Mouse (Mus musculus) hindbrain, postnatal 0 days (tissue): ENCODE measurements around the gene Tagln2. TPM values are rescaled to one million over a fixed set of nuclear protein-coding genes. Genes with fewer than 3 reads are reported as not detected.
A peak's percentile ranks its signal among the peaks of the same experiment; 100 is the strongest.

Experiments used
- ATAC-seq: fragments of 200-750 bp; cut with Nextera tagmentation; 2 replicates; pipeline ENCODE4 v1.8.0; 2017; ENCODE audit warnings: mild to moderate bottlenecking, moderate TSS enrichment, moderate library complexity
- DNase-seq: peaks from one replicate; pipeline ENCODE4 v3.0.0-alpha.2; 2015; ENCODE audit warnings: low spot score
- H3K27ac ChIP-seq: fragments of 300-500 bp; sonication (generic); 2 replicates; pipeline ENCODE4 v1.5.1; 2014; ENCODE audit warnings: mild to moderate bottlenecking
- H3K27me3 ChIP-seq: fragments of 300-500 bp; sonication (generic); 2 replicates; pipeline ENCODE4 v1.6.1; 2014; ENCODE audit warnings: low read length, mixed read lengths; ENCODE audit not compliant: insufficient read depth
- H3K36me3 ChIP-seq: fragments of 300-500 bp; sonication (generic); 2 replicates; pipeline ENCODE4 v1.6.1; 2014; ENCODE audit warnings: low read length, mixed read lengths; ENCODE audit not compliant: insufficient read depth
- H3K4me1 ChIP-seq: fragments of 300-500 bp; sonication (generic); 2 replicates; pipeline ENCODE4 v1.6.1; 2014; ENCODE audit warnings: antibody characterized with exemption, low read length, mixed read lengths; ENCODE audit not compliant: insufficient read depth
- H3K4me2 ChIP-seq: fragments of 300-500 bp; sonication (generic); 2 replicates; pipeline ENCODE4 v1.6.1; 2014; ENCODE audit warnings: low read depth, mild to moderate bottlenecking, low read length, moderate library complexity, mixed read lengths
- H3K4me3 ChIP-seq: fragments of 300-500 bp; sonication (generic); 2 replicates; pipeline ENCODE4 v1.5.1; 2014; ENCODE audit warnings: low read length
- H3K9ac ChIP-seq: fragments of 300-500 bp; sonication (generic); replicated peaks from 2 replicates; pipeline ENCODE4 v1.6.1; 2014; ENCODE audit warnings: mild to moderate bottlenecking, low read length, moderate library complexity, mixed read lengths
- H3K9me3 ChIP-seq: fragments of 300-500 bp; sonication (generic); 2 replicates; pipeline ENCODE4 v1.6.1; 2016; ENCODE audit warnings: low read length, mixed read lengths
- CTCF ChIP-seq: IDR thresholded peaks from 2 replicates; pipeline ENCODE4 v1.5.1; 2016; ENCODE audit warnings: antibody characterized with exemption, control low read depth, low read depth
- WGBS: fragments of 180-500 bp; shearing (Covaris S2); extraction: QIAGEN DNeasy Blood & Tissue Kit; methylation state at CpG from one replicate; pipeline ENCODE4 v1.1.7; 2014; 5-methylcytosine and 5-hydroxymethylcytosine counted together
- polyA plus RNA-seq: library from polyadenylated mRNA; unstranded; fragments of >200 nt; fragmentation: Nextera tagmentation; extraction: Ambion mirVana; gene quantifications from 2 replicates; pipeline ENCODE4 v1.2.1, GENCODE M21; 2015
- total RNA-seq: library from RNA; depleted of rRNA; stranded (reverse); fragments of >200 nt; gene quantifications from 2 replicates; pipeline ENCODE4 v1.2.3, GENCODE M21; 2014

Gene Tagln2
- total and polyA plus RNA-seq, 2 experiments from 2014 or later = 45.1 to 59.2 TPM

- TF ChIP-seq CTCF = no peak
- 48% methylated on average over 2 of the region's 2 CpGs for WGBS
- Histone ChIP-seq H3K9ac (no peak overlapping the region), H3K4me1 (peaks cover 4% of the 10 kb centered on the region), H3K27ac (no peak overlapping the region), H3K9me3 (no peaks in the 10 kb centered on the region), H3K36me3 (no peaks in the 10 kb centered on the region; the same call in 1 of the 2 replicates), H3K27me3 (no peaks in the 10 kb centered on the region), H3K4me3 (no peak overlapping the region), H3K4me2 (no peak overlapping the region)
- ATAC-seq (no peak), DNase-seq (no peak)
Measured at GRCm38 (mm10) chr1:172508172-172508571, 8.3 kb downstream of the Tagln2 start.

DNA sequence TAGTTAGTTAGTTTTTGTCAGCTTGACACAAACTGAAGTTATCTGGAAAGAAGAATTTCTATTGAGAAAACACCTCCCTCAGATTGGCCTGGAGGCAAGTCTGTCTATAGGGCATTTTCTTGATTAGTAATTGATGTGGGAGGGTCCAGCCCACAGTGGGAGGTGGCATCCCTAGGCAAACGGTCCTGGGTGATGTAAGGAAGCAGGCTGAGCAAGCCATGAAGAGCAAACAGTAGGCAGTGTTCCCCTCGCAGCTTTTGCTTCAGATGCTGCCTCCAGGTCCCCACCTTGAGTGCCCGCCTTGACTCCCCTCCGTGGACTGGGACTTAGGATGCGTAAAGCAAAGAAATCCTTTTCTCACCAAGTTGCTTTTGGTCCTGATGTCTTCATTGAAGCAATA, 9.4 kb downstream of the Tagln2 start:
- no peak overlapping the region for H3K4me2 ChIP-seq
- no peak overlapping the region for H3K4me3 ChIP-seq
- no peak overlapping the region for H3K9ac ChIP-seq
- H3K27ac ChIP-seq = no peak overlapping the region
- WGBS = 75% methylated on average over 5 of the region's 5 CpGs
- no peaks in the 10 kb centered on the region for H3K9me3 ChIP-seq
- TF ChIP-seq CTCF = no peak
- ATAC-seq = no peak
- H3K36me3 ChIP-seq = no peaks in the 10 kb centered on the region; the same call in 1 of the 2 replicates
- no peaks in the 10 kb centered on the region for H3K27me3 ChIP-seq
- H3K4me1 ChIP-seq = no peaks in the 10 kb centered on the region; the same call in none of the 2 replicates
- DNase-seq = no peak

- DNase-seq (no peak), ATAC-seq (no peak)
- no peak for TF ChIP-seq CTCF
- no peaks in the 10 kb centered on the region; the same call in none of the 2 replicates for H3K4me1 ChIP-seq
- H3K4me3 ChIP-seq = no peak overlapping the region
- no peaks in the 10 kb centered on the region for H3K9me3 ChIP-seq
- H3K4me2 ChIP-seq = no peak overlapping the region
- no peak overlapping the region for H3K9ac ChIP-seq
- H3K27ac ChIP-seq = no peak overlapping the region
- no peaks in the 10 kb centered on the region for H3K27me3 ChIP-seq
- WGBS = 51% methylated on average over 8 of the region's 8 CpGs
- H3K36me3 ChIP-seq = no peaks in the 10 kb centered on the region; the same call in 1 of the 2 replicates
Measured at GRCm38 (mm10) chr1:172509983-172510382, 10.1 kb downstream of the Tagln2 start.

DNA sequence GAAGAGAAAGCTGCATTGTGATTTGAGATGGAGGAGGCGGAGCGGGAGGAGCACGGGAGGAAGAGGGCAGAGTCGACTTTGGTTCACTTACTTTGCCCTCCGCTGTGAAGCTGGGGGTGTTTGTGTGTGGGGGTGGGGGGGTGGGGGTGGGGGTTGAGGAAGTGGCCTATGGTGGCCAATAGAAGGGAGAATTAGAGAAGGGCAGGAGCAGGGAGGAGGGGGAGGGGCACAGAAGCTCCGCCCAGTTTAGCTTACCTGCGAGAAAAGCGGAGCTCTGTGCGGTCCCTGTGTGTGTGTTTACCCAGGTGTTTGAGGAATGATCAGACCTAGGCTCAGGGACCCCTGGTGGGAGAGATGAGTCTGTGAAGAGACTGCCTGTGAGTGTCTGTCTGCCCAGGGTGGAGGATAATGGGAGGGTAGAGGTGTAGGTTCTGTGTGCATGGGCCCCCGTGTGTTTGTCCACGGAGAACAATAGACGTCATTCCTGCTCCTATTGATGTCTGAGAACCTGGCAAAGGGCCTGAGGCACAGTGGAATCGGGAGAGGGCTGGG, 10.7 kb downstream of the Tagln2 start:
- H3K9ac ChIP-seq = no peak overlapping the region
- no peaks in the 10 kb centered on the region for H3K27me3 ChIP-seq
- ATAC-seq (0 out of 2 replicates have a peak, but pooled peaks have one; percentile 8), DNase-seq (no peak)
- H3K4me1 ChIP-seq = no peaks in the 10 kb centered on the region; the same call in none of the 2 replicates
- no peak overlapping the region for H3K4me2 ChIP-seq
- no peak overlapping the region for H3K4me3 ChIP-seq
- no peak for TF ChIP-seq CTCF
- H3K27ac ChIP-seq = no peak overlapping the region
- no peaks in the 10 kb centered on the region; the same call in 1 of the 2 replicates for H3K36me3 ChIP-seq
- no peaks in the 10 kb centered on the region for H3K9me3 ChIP-seq
- 30% methylated on average over 13 of the region's 13 CpGs for WGBS

DNA sequence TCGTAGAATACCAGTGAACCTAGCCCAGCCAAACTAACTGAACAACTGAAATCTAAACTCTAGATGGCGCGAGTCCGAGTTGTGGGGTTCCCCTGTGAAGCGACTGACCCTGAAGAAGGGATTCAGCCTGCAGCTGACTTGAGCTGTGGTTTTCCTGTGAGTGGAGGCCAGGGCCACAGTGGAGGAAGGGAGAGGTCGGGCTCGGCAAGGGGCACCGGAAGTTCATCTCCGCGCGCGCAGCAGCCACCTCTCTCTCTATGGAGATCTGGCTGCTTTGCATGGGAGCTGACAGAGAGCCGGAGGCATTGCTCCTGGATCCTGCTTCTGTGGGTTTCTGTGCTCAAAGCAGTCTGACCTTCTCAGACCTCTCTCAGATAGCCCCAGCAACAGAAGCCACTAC, 13.1 kb downstream of the Tagln2 start:
- H3K4me3 ChIP-seq = no peak overlapping the region
- H3K4me1 ChIP-seq = no peaks in the 10 kb centered on the region; the same call in none of the 2 replicates
- WGBS = 37% methylated on average over 13 of the region's 13 CpGs
- no peaks in the 10 kb centered on the region; the same call in 1 of the 2 replicates for H3K36me3 ChIP-seq
- H3K9ac ChIP-seq = no peak overlapping the region
- no peak for DNase-seq
- peak; percentile 31; the same call in 1 of the 2 replicates for ATAC-seq
- peak; percentile 16; the same call in 1 of the 2 replicates for TF ChIP-seq CTCF
- no peaks in the 10 kb centered on the region for H3K27me3 ChIP-seq
- H3K4me2 ChIP-seq = no peak overlapping the region
- H3K9me3 ChIP-seq = no peaks in the 10 kb centered on the region
- peak overlapping the region; percentile 13; the same call in 1 of the 2 replicates for H3K27ac ChIP-seq

GRCm38 (mm10) chr1:172513525-172514212, 13.8 kb downstream of the Tagln2 start:
- Histone ChIP-seq H3K4me3 (no peak overlapping the region), H3K4me2 (no peak overlapping the region), H3K9ac (no peak overlapping the region), H3K27ac (peak overlapping the region; percentile 13; the same call in 1 of the 2 replicates), H3K36me3 (no peaks in the 10 kb centered on the region), H3K4me1 (no peaks in the 10 kb centered on the region; the same call in none of the 2 replicates), H3K9me3 (no peaks in the 10 kb centered on the region), H3K27me3 (no peaks in the 10 kb centered on the region)
- 68% methylated on average over 17 of the region's 17 CpGs for WGBS
- ATAC-seq (no peak), DNase-seq (no peak)
- no peak for TF ChIP-seq CTCF

DNA sequence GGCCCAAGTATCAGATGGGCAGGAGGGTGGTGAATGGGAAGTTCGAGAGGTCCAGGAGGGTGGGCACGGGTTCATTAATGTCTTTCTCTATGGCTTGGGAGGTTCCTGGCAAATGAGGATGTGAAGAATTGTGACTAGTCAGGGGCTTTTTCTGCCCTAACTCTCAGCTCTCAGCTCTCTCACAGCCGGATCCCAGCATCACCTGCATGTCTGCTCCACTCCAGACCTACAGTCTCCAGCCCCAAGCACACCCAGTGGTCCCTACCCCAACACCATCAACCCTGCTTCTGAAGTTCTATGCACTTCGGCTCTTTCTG, 14.3 kb downstream of the Tagln2 start:
- WGBS = 69% methylated on average over 4 of the region's 4 CpGs
- H3K4me2 ChIP-seq = no peak overlapping the region
- no peaks in the 10 kb centered on the region for H3K9me3 ChIP-seq
- H3K4me3 ChIP-seq = no peak overlapping the region
- DNase-seq (no peak), ATAC-seq (no peak)
- no peaks in the 10 kb centered on the region for H3K36me3 ChIP-seq
- H3K9ac ChIP-seq = no peak overlapping the region
- no peak overlapping the region for H3K27ac ChIP-seq
- H3K4me1 ChIP-seq = no peaks in the 10 kb centered on the region; the same call in none of the 2 replicates
- H3K27me3 ChIP-seq = no peaks in the 10 kb centered on the region
- TF ChIP-seq CTCF = no peak
